Mouse (Mus musculus): Measurements from ENCODE around the gene Olfr912.

The Olfr912 gene

DNA sequence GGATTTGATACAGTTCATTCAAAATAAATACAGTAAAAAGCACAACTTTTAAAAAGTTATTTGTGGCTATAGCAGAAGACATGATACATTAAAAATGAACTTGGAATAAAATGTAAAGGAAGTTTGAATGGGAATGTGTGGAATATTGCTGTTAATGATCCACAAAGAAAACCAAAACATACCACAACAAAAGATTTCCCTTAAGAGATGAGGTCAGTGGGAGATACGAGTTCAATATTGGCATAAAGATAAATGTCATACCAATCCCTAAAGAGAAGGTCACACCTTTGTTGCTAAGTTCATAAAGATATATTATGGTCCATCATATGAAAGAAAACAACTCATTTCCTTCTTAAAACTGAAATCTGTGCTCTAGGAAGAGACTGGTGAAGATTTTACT lies at the start of gene Olfr912:
TSS of gene Olfr912 (plus strand) at position 301 of the 400 bp plus-strand sequence.
- no peak for DNase-seq (ENCODE audit: low spot score in 2 of 2)

GRCm38 (mm10) chr9:38537549-38537948 lies 42.4 kb upstream of the Olfr912 start, which contains the start of gene Olfr910:
Olfr910 (plus strand) TSS chr9:38537849.
- no peak for DNase-seq (ENCODE audit: low spot score in 2 of 2)

DNA sequence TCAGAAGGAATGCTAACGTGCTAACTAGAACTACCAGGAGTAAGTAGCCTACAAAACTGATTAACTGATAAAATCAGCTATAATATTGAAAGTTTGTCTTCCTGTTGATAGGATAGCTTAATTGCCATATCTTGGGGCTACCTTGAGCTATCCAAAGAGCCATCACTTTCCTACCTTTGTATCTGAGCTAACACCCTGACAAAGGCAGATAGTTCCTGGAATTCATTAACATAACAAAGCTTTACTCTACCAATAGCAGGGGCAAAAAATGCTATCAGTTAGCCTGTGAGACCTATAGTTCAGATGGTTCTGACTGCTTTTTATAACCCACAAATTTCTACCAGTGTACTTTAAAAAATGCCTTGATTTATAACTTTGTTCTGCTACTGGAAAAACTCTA lies 11.1 kb downstream of the Olfr912 start:
- no peak for DNase-seq (ENCODE audit: low spot score in 2 of 2)

GRCm38 (mm10) chr9:38592459-38592858 lies 12.5 kb downstream of the Olfr912 start, which contains the start of gene Olfr913:
Olfr913 (plus strand) TSS chr9:38592759.
- DNase-seq (ENCODE audit: low spot score in 2 of 2) = no peak

DNA sequence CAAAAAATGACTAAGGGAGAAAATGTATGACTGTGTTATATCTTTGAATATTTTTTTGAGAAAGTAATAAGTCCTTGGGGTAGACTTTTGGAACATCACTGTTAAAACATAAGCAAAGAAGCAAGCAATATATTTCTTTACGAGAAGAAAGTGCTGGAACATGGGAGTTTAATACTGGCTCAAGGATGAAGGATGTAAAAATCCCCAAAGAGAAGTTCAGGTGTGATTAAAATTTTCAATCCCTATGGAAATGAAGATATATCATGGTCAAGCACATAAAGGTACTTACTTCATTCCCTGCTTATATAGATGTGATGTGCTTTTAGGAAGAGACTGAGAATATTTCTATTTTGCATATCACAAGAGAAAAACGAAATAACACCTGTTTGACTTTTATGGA lies 24.8 kb downstream of the Olfr912 start, which contains the start of gene Olfr914:
TSS of gene Olfr914 (plus strand) at position 301 of the 400 bp plus-strand sequence.
- no peak for DNase-seq (ENCODE audit: low spot score in 2 of 2)

DNA sequence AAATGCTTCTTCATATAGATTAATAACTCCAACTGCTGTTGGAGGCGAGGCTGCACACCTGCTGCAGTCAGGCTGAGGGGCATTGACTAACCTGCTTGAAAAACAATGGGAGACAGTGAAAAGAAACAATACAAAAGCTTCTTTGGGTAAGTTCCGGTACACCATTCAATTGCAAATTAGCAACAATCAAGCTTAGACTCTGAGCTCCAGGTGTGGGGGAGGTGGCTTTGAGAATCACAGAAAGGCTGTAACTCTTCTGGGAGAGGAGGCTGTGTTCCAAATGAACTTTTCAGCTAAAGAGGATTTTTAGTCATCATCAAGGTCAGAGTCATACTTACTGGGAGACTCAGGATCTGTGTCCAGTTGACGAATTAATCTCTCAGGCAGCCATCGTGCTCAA lies 52.4 kb downstream of the Olfr912 start:
- DNase-seq (ENCODE audit: low spot score in 2 of 2) = no peak
